Mouse (Mus musculus) lung, adult 2 months (tissue): ENCODE measurements around the gene Gm14597.

Experiments used
- CTCF ChIP-seq: fragments of 200-500 bp; IDR thresholded peaks from 2 replicates; pipeline ENCODE4 v1.5.1; 2011; ENCODE audit warnings: mild to moderate bottlenecking, low read length, control low read depth; ENCODE audit not compliant: insufficient read depth
- POLR2A ChIP-seq: fragments of 200-500 bp; IDR thresholded peaks from 2 replicates; pipeline ENCODE4 v1.6.1; 2011; ENCODE audit warnings: low read depth, mild to moderate bottlenecking, control low read depth, low read length, borderline replicate concordance; ENCODE audit errors: extremely low read depth

GRCm38 (mm10) chrX:53610571-53610970 lies 1.8 kb upstream of the Gm14597 start:
- TF ChIP-seq CTCF: no peak
- no peak for TF ChIP-seq POLR2A
